Mouse (Mus musculus): ENCODE data around the gene Pebp1. TPM values are rescaled to one million over a fixed set of nuclear protein-coding genes. Genes with fewer than 3 reads are reported as not detected.

Gene Pebp1
- polyA plus RNA-seq, 1 experiment = 259 TPM

GRCm38 (mm10) chr5:117248351-117248750 lies 39.1 kb downstream of the Pebp1 start:
- WGBS = 56% methylated on average over 10 of the region's 10 CpGs
- DNase-seq (ENCODE audit: low read depth, low spot score) = no peak

- WGBS = 91% methylated on average over 8 of the region's 8 CpGs
- no peak for DNase-seq (ENCODE audit: low read depth, low spot score)
Observed at GRCm38 (mm10) chr5:117245170-117245569, 42.3 kb downstream of the Pebp1 start.

- WGBS = 84% methylated on average over 22 of the region's 22 CpGs
- DNase-seq (ENCODE audit: low read depth, low spot score) = no peak
Observed at GRCm38 (mm10) chr5:117242671-117243478, 44.5 kb downstream of the Pebp1 start.

GRCm38 (mm10) chr5:117241935-117242531 lies 45.4 kb downstream of the Pebp1 start:
- WGBS = 79% methylated on average over 16 of the region's 16 CpGs
- no peak for DNase-seq (ENCODE audit: low read depth, low spot score)

GRCm38 (mm10) chr5:117240761-117241322 lies 46.6 kb downstream of the Pebp1 start:
- WGBS = 58% methylated on average over 32 of the region's 32 CpGs
- no peak for DNase-seq (ENCODE audit: low read depth, low spot score)

- 52% methylated on average over 12 of the region's 12 CpGs for WGBS
- DNase-seq (ENCODE audit: low read depth, low spot score) = no peak
Observed at GRCm38 (mm10) chr5:117240321-117240731, 47.1 kb downstream of the Pebp1 start.

GRCm38 (mm10) chr5:117239106-117239505 lies 48.3 kb downstream of the Pebp1 start:
- WGBS = 74% methylated on average over 4 of the region's 4 CpGs
- DNase-seq (ENCODE audit: low read depth, low spot score) = no peak

- DNase-seq (ENCODE audit: low read depth, low spot score) = peak; percentile 16
- 68% methylated on average over 5 of the region's 5 CpGs for WGBS
Observed at GRCm38 (mm10) chr5:117236540-117236939, 50.9 kb downstream of the Pebp1 start.

Other genes starting within 250 kb of the Pebp1 start
- gene Suds3, start 171.5 kb downstream of the Pebp1 start, polyA plus RNA-seq (2012; rRNA removed) = 52.0 and 65.2 TPM in 2 replicates
- gene Taok3, start 167.5 kb downstream of the Pebp1 start, polyA plus RNA-seq (2012; rRNA removed) = 18.1 and 37.8 TPM in 2 replicates
- gene Vsig10, start 31.5 kb upstream of the Pebp1 start, polyA plus RNA-seq (2012; rRNA removed) = 40.2 and 63.7 TPM in 2 replicates
- gene Wsb2, start 69.7 kb upstream of the Pebp1 start, polyA plus RNA-seq (2012; rRNA removed) = 205 and 245 TPM in 2 replicates
- 26.8 and 27.5 TPM in 2 replicates for gene Rfc5, start 101.4 kb upstream of the Pebp1 start, polyA plus RNA-seq (2012; rRNA removed)
- gene Ksr2, start 126.4 kb upstream of the Pebp1 start, polyA plus RNA-seq (2012; rRNA removed) = 0.04 and 0.05 TPM in 2 replicates

Measured in large intestine, adult 2 months (tissue).